Mouse (Mus musculus): ENCODE measurements around the gene Cx3cr1. TPM values are rescaled to one million over a fixed set of nuclear protein-coding genes. Genes with fewer than 3 reads are reported as not detected.
A peak's percentile ranks its signal among the peaks of the same experiment; 100 is the strongest.

Cx3cr1 gene
- polyA plus RNA-seq, 1 experiment = 14.4 TPM

GRCm38 (mm10) chr9:120083158-120083894 lies 13.6 kb upstream of the Cx3cr1 start:
- no peak overlapping the region for H3K4me3 ChIP-seq (ENCODE audit: extremely low read depth, insufficient read depth, insufficient read length)
- TF ChIP-seq POLR2A (IDR thresholded peaks at IDR 0.05; ENCODE audit: low read depth, low read length) = no peak
- no peak for TF ChIP-seq CTCF (IDR thresholded peaks at IDR 0.05; ENCODE audit: extremely low read depth, insufficient read depth, insufficient read length, insufficient replicate concordance)
- H3K4me1 ChIP-seq (ENCODE audit: control insufficient read depth, insufficient read depth, insufficient read length) = peaks cover 10% of the 10 kb centered on the region
- H3K27me3 ChIP-seq (ENCODE audit: control insufficient read depth, insufficient read depth, low read length) = no peaks in the 10 kb centered on the region
- WGBS = 64% methylated on average over 18 of the region's 18 CpGs
- no peak overlapping the region for H3K27ac ChIP-seq (ENCODE audit: insufficient read depth, low read length)
- H3K36me3 ChIP-seq (ENCODE audit: control insufficient read depth, insufficient read depth, low read length) = no peaks in the 10 kb centered on the region
- no peak for DNase-seq (ENCODE audit: low read depth in 1 of 2, low spot score in 2 of 2)

GRCm38 (mm10) chr9:120082691-120083090 lies 13.0 kb upstream of the Cx3cr1 start:
- 67% methylated on average over 4 of the region's 4 CpGs for whole genome bisulfite sequencing

GRCm38 (mm10) chr9:120081967-120082366 lies 12.3 kb upstream of the Cx3cr1 start:
- Histone ChIP-seq H3K4me1 (ENCODE audit: control insufficient read depth, insufficient read depth, insufficient read length) (peaks cover 10% of the 10 kb centered on the region), H3K36me3 (ENCODE audit: control insufficient read depth, insufficient read depth, low read length) (no peaks in the 10 kb centered on the region), H3K27ac (ENCODE audit: insufficient read depth, low read length) (no peak overlapping the region), H3K27me3 (ENCODE audit: control insufficient read depth, insufficient read depth, low read length) (no peaks in the 10 kb centered on the region), H3K4me3 (ENCODE audit: extremely low read depth, insufficient read depth, insufficient read length) (no peak overlapping the region)
- DNase-seq (ENCODE audit: low read depth in 1 of 2, low spot score in 2 of 2) = no peak
- 83% methylated on average over 5 of the region's 5 CpGs for WGBS
- TF ChIP-seq POLR2A (IDR thresholded peaks at IDR 0.05; ENCODE audit: low read depth, low read length) (no peak), CTCF (IDR thresholded peaks at IDR 0.05; ENCODE audit: extremely low read depth, insufficient read depth, insufficient read length, insufficient replicate concordance) (no peak)

More at GRCm38 (mm10) chr9:120082691-120083090, 13.0 kb upstream of the Cx3cr1 start:
- no peak overlapping the region for H3K4me3 ChIP-seq (ENCODE audit: extremely low read depth, insufficient read depth, insufficient read length)
- TF ChIP-seq POLR2A (IDR thresholded peaks at IDR 0.05; ENCODE audit: low read depth, low read length) (no peak), CTCF (IDR thresholded peaks at IDR 0.05; ENCODE audit: extremely low read depth, insufficient read depth, insufficient read length, insufficient replicate concordance) (no peak)
- H3K27me3 ChIP-seq (ENCODE audit: control insufficient read depth, insufficient read depth, low read length) = no peaks in the 10 kb centered on the region
- peaks cover 10% of the 10 kb centered on the region for H3K4me1 ChIP-seq (ENCODE audit: control insufficient read depth, insufficient read depth, insufficient read length)
- H3K27ac ChIP-seq (ENCODE audit: insufficient read depth, low read length) = no peak overlapping the region
- no peaks in the 10 kb centered on the region for H3K36me3 ChIP-seq (ENCODE audit: control insufficient read depth, insufficient read depth, low read length)
- no peak for DNase-seq (ENCODE audit: low read depth in 1 of 2, low spot score in 2 of 2)

GRCm38 (mm10) chr9:120081247-120081646 lies 11.6 kb upstream of the Cx3cr1 start:
- H3K27ac ChIP-seq (ENCODE audit: insufficient read depth, low read length) = no peak overlapping the region
- TF ChIP-seq CTCF (IDR thresholded peaks at IDR 0.05; ENCODE audit: extremely low read depth, insufficient read depth, insufficient read length, insufficient replicate concordance) (0 out of 2 replicates have a peak, but pooled peaks have one; percentile 3), POLR2A (IDR thresholded peaks at IDR 0.05; ENCODE audit: low read depth, low read length) (no peak)
- no peaks in the 10 kb centered on the region for H3K36me3 ChIP-seq (ENCODE audit: control insufficient read depth, insufficient read depth, low read length)
- DNase-seq (ENCODE audit: low read depth in 1 of 2, low spot score in 2 of 2) = no peak
- no peaks in the 10 kb centered on the region for H3K27me3 ChIP-seq (ENCODE audit: control insufficient read depth, insufficient read depth, low read length)
- H3K4me3 ChIP-seq (ENCODE audit: extremely low read depth, insufficient read depth, insufficient read length) = no peak overlapping the region
- peaks cover 10% of the 10 kb centered on the region for H3K4me1 ChIP-seq (ENCODE audit: control insufficient read depth, insufficient read depth, insufficient read length)
- 82% methylated on average over 6 of the region's 6 CpGs for WGBS

- 83% methylated on average over 8 of the region's 8 CpGs for WGBS
- H3K27ac ChIP-seq (ENCODE audit: insufficient read depth, low read length) = no peak overlapping the region
Measured at GRCm38 (mm10) chr9:120080546-120081108, 10.9 kb upstream of the Cx3cr1 start.

GRCm38 (mm10) chr9:120079901-120080300 lies 10.2 kb upstream of the Cx3cr1 start:
- WGBS = 47% methylated on average over 7 of the region's 7 CpGs
- peaks cover 10% of the 10 kb centered on the region for H3K4me1 ChIP-seq (ENCODE audit: control insufficient read depth, insufficient read depth, insufficient read length)
- H3K27ac ChIP-seq (ENCODE audit: insufficient read depth, low read length) = no peak overlapping the region
- H3K27me3 ChIP-seq (ENCODE audit: control insufficient read depth, insufficient read depth, low read length) = no peaks in the 10 kb centered on the region
- TF ChIP-seq CTCF (IDR thresholded peaks at IDR 0.05; ENCODE audit: extremely low read depth, insufficient read depth, insufficient read length, insufficient replicate concordance) (no peak), POLR2A (IDR thresholded peaks at IDR 0.05; ENCODE audit: low read depth, low read length) (no peak)
- DNase-seq (ENCODE audit: low read depth in 1 of 2, low spot score in 2 of 2) = no peak
- no peaks in the 10 kb centered on the region for H3K36me3 ChIP-seq (ENCODE audit: control insufficient read depth, insufficient read depth, low read length)
- no peak overlapping the region for H3K4me3 ChIP-seq (ENCODE audit: extremely low read depth, insufficient read depth, insufficient read length)

More at GRCm38 (mm10) chr9:120080546-120081108, 10.9 kb upstream of the Cx3cr1 start:
- Histone ChIP-seq H3K4me3 (ENCODE audit: extremely low read depth, insufficient read depth, insufficient read length) (no peak overlapping the region), H3K27me3 (ENCODE audit: control insufficient read depth, insufficient read depth, low read length) (no peaks in the 10 kb centered on the region), H3K4me1 (ENCODE audit: control insufficient read depth, insufficient read depth, insufficient read length) (peaks cover 10% of the 10 kb centered on the region), H3K36me3 (ENCODE audit: control insufficient read depth, insufficient read depth, low read length) (no peaks in the 10 kb centered on the region)
- no peak for TF ChIP-seq CTCF (IDR thresholded peaks at IDR 0.05; ENCODE audit: extremely low read depth, insufficient read depth, insufficient read length, insufficient replicate concordance)
- no peak for TF ChIP-seq POLR2A (IDR thresholded peaks at IDR 0.05; ENCODE audit: low read depth, low read length)
- no peak for DNase-seq (ENCODE audit: low read depth in 1 of 2, low spot score in 2 of 2)

- WGBS = 60% methylated on average over 3 of the region's 3 CpGs
- TF ChIP-seq POLR2A (IDR thresholded peaks at IDR 0.05; ENCODE audit: low read depth, low read length) (no peak), CTCF (IDR thresholded peaks at IDR 0.05; ENCODE audit: extremely low read depth, insufficient read depth, insufficient read length, insufficient replicate concordance) (no peak)
Measured at GRCm38 (mm10) chr9:120078241-120078640, 8.6 kb upstream of the Cx3cr1 start.

More at GRCm38 (mm10) chr9:120078241-120078640, 8.6 kb upstream of the Cx3cr1 start:
- Histone ChIP-seq H3K36me3 (ENCODE audit: control insufficient read depth, insufficient read depth, low read length) (no peaks in the 10 kb centered on the region), H3K4me3 (ENCODE audit: extremely low read depth, insufficient read depth, insufficient read length) (no peak overlapping the region), H3K4me1 (ENCODE audit: control insufficient read depth, insufficient read depth, insufficient read length) (peaks cover 6% of the 10 kb centered on the region), H3K27ac (ENCODE audit: insufficient read depth, low read length) (no peak overlapping the region), H3K27me3 (ENCODE audit: control insufficient read depth, insufficient read depth, low read length) (no peaks in the 10 kb centered on the region)
- DNase-seq (ENCODE audit: low read depth in 1 of 2, low spot score in 2 of 2) = no peak

Data from spleen, adult 2 months (tissue).